Mouse (Mus musculus) ES-E14 (cell line): ENCODE results near the gene BC034090.

ENCODE experiments used
- HCFC1 ChIP-seq: IDR thresholded peaks from 2 replicates; pipeline ENCODE4 v1.6.1; 2012; ENCODE audit warnings: low read length, inconsistent platforms, borderline replicate concordance; ENCODE audit not compliant: insufficient read depth
- ZC3H11A ChIP-seq: IDR thresholded peaks from 2 replicates; pipeline ENCODE4 v1.6.1; 2012; ENCODE audit warnings: low read depth, mild to moderate bottlenecking, inconsistent platforms, low read length, borderline replicate concordance
- ZNF384 ChIP-seq: IDR thresholded peaks from 2 replicates; pipeline ENCODE4 v1.6.1; 2012; ENCODE audit warnings: low read depth, low read length, inconsistent platforms

GRCm38 (mm10) chr1:155204560-155205162, 39.6 kb downstream of the BC034090 start:
- TF ChIP-seq ZNF384 (no peak), ZC3H11A (no peak), HCFC1 (no peak)
